Mouse (Mus musculus): Measurements from ENCODE around the gene Get4. TPM values are rescaled to one million over a fixed set of nuclear protein-coding genes. Genes with fewer than 3 reads are reported as not detected.

The Get4 gene
- total and polyA plus RNA-seq, 3 experiments, result 91.4 to 140 (median 96.4) TPM

DNA sequence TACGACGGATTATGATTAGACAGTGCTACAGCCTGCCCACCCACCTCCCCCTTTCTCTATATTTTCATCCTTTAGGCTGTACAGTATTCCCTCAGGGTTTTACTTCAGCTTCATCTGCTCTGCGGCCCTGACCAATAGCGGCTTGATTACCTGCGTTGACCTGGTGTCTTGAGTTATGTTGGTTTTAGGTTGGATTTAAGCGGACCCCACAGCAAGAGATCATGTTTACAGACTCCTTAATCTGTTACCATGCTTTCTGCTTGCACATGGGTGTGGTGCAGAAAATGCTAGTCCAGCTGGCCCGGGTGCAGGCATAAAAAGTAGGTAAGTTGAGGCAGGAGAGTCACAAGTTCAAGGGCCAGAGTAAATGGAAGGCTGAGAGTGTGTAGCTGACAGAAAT is 845 bp upstream of the Get4 start:
- H3K4me3 ChIP-seq (replicated peaks in 1 of 3; ENCODE audit: low read depth in 2 of 3, low read length in 2 of 3, poor library complexity in 1 of 3), result peak overlapping the region in 2 of 3 experiments; percentile 62 to 81
- no peak overlapping the region for H3K27ac ChIP-seq (ENCODE audit: insufficient read depth, low read depth)
- no peaks in the 10 kb centered on the region for H3K9me3 ChIP-seq (replicated peaks; ENCODE audit: low read length)
- peaks cover 19 to 61% of the 10 kb centered on the region in 2 experiments for H3K36me3 ChIP-seq (replicated peaks in 1 of 2; ENCODE audit: control insufficient read depth in 1 of 2, insufficient read depth in 1 of 2, low read length in 1 of 2)
- peaks cover 9 to 46% of the 10 kb centered on the region in 2 experiments; a peak in 3 of 4 replicates for H3K4me1 ChIP-seq (ENCODE audit: control insufficient read depth in 1 of 2, insufficient read depth in 2 of 2)
- peak overlapping the region; percentile 57 for H3K4me2 ChIP-seq (ENCODE audit: insufficient read depth, low read depth, poor library complexity, severe bottlenecking)
- no peak for DNase-seq (ENCODE audit: extremely low read depth)
- no peak for TF ChIP-seq MEF2A (IDR thresholded peaks at IDR 0.05; ENCODE audit: borderline replicate concordance, low read depth, low read length)
- no peak for TF ChIP-seq JUN (IDR thresholded peaks at IDR 0.05; ENCODE audit: insufficient read depth, low read depth, low read length)
- TF ChIP-seq ELF1 (IDR thresholded peaks at IDR 0.05; ENCODE audit: low read depth, low read length), result no peak
- no peak for TF ChIP-seq RCOR1 (conservative IDR thresholded peaks at IDR 0.05; ENCODE audit: low read depth, low read length)
- no peak for TF ChIP-seq CTCF (conservative IDR thresholded peaks at IDR 0.05 in 1 of 2, IDR thresholded peaks at IDR 0.05 in 1 of 2; ENCODE audit: low read depth in 2 of 2, low read length in 2 of 2)
- H3K9ac ChIP-seq (ENCODE audit: insufficient read depth, low read depth), result peak overlapping the region; percentile 65
- H3K79me2 ChIP-seq (replicated peaks; ENCODE audit: control insufficient read depth, extremely low read depth, insufficient read depth, poor library complexity, severe bottlenecking), result peaks cover 36% of the 10 kb centered on the region
- dilution Hi-C loops (cut with MboI; ENCODE audit: extremely low pct_ligation_motif_present, extremely low pct_unique_long_range_greater_than_20kb, low sequenced_read_pairs), result no loop called here
- no peaks in the 10 kb centered on the region for H3K27me3 ChIP-seq (replicated peaks)
- in situ Hi-C loops (cut with MboI; ENCODE audit: low pct_ligation_motif_present, low pct_unique_long_range_greater_than_20kb, low sequenced_read_pairs), result no loop called here

DNA sequence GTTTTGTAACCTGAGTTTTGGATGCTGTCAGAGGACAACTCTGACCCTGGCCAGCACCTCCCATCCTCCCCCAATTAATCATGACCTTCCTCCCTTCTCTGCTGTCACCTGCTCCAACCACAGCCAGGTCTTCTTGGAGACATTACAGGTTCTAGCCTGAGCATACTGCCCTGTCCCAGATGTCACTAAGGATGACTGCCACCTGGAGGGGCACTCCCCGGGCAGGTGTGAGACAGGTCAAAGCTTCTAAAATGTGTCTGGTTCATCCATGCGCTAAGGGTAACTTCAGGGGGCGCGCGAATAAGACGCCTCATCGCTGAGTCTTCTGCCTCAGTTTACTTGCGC is 416 bp upstream of the Get4 start:
- DNase-seq (ENCODE audit: extremely low read depth), result no peak
- Histone ChIP-seq H3K4me1 (ENCODE audit: control insufficient read depth in 1 of 2, insufficient read depth in 2 of 2) (peaks cover 9 to 51% of the 10 kb centered on the region in 2 experiments; a peak in 3 of 4 replicates), H3K4me3 (replicated peaks in 1 of 3; ENCODE audit: low read depth in 2 of 3, low read length in 2 of 3, poor library complexity in 1 of 3) (peak overlapping the region; percentile 62 to 81 (median 62)), H3K27me3 (replicated peaks) (no peaks in the 10 kb centered on the region), H3K27ac (ENCODE audit: insufficient read depth, low read depth) (0 out of 2 replicates have a peak overlapping the region, but pooled peaks have one; percentile 11), H3K36me3 (replicated peaks in 1 of 2; ENCODE audit: control insufficient read depth in 1 of 2, insufficient read depth in 1 of 2, low read length in 1 of 2) (peaks cover 16 to 61% of the 10 kb centered on the region in 2 experiments), H3K9me3 (replicated peaks; ENCODE audit: low read length) (no peaks in the 10 kb centered on the region), H3K79me2 (replicated peaks; ENCODE audit: control insufficient read depth, extremely low read depth, insufficient read depth, poor library complexity, severe bottlenecking) (peaks cover 40% of the 10 kb centered on the region), H3K9ac (ENCODE audit: insufficient read depth, low read depth) (peak overlapping the region; percentile 65), H3K4me2 (ENCODE audit: insufficient read depth, low read depth, poor library complexity, severe bottlenecking) (peak overlapping the region; percentile 57)
- in situ Hi-C loops (cut with MboI; ENCODE audit: low pct_ligation_motif_present, low pct_unique_long_range_greater_than_20kb, low sequenced_read_pairs) (no loop called here), dilution Hi-C loops (cut with MboI; ENCODE audit: extremely low pct_ligation_motif_present, extremely low pct_unique_long_range_greater_than_20kb, low sequenced_read_pairs) (no loop called here)
- TF ChIP-seq POLR2AphosphoS2 (IDR thresholded peaks at IDR 0.05; ENCODE audit: low read depth, low read length), result peak; percentile 94; the same call in 1 of the 2 replicates
- no peak for TF ChIP-seq ETS1 (conservative IDR thresholded peaks at IDR 0.05; ENCODE audit: low read depth, low read length)
- TF ChIP-seq MAZ (IDR thresholded peaks at IDR 0.05; ENCODE audit: low read depth, low read length), result no peak
- TF ChIP-seq CHD2 (IDR thresholded peaks at IDR 0.05; ENCODE audit: low read length), result no peak

DNA sequence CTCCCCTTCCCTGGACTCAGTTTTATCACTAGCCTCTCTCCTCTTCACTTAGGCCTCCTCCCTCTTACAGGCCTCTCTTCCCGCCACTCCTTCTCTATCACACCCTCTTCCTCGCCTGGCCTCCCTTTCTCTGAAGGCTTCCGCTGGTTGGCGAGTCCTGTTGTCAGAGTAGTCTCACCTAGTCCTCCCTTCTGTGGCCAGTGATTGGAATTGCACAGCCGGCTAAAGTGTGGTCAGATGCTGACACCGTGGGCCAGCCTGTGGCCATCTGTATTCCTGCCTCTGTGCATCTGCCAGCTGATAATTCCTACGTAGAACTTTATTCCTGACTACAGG is 754 bp downstream of the Get4 start:
- H3K9me3 ChIP-seq (replicated peaks; ENCODE audit: low read length), result no peaks in the 10 kb centered on the region

More for the DNA sequence above, 754 bp downstream of the Get4 start:
- H3K27me3 ChIP-seq (replicated peaks), result no peaks in the 10 kb centered on the region
- peak; percentile 24; the same call in 1 of the 2 replicates for TF ChIP-seq UBTF (IDR thresholded peaks at IDR 0.05; ENCODE audit: low read depth, low read length)
- TF ChIP-seq BHLHE40 (IDR thresholded peaks at IDR 0.05; ENCODE audit: low read depth, low read length), result no peak
- 0 out of 2 replicates have a peak, but pooled peaks have one; percentile 14 for TF ChIP-seq HCFC1 (IDR thresholded peaks at IDR 0.05; ENCODE audit: low read depth, low read length)
- in situ Hi-C loops (cut with MboI; ENCODE audit: low pct_ligation_motif_present, low pct_unique_long_range_greater_than_20kb, low sequenced_read_pairs) (no loop called here), dilution Hi-C loops (cut with MboI; ENCODE audit: extremely low pct_ligation_motif_present, extremely low pct_unique_long_range_greater_than_20kb, low sequenced_read_pairs) (no loop called here)
- H3K27ac ChIP-seq (ENCODE audit: insufficient read depth, low read depth), result peak overlapping the region; percentile 60
- peak overlapping the region; percentile 84 for H3K9ac ChIP-seq (ENCODE audit: insufficient read depth, low read depth)
- peaks cover 14 to 58% of the 10 kb centered on the region in 2 experiments for H3K36me3 ChIP-seq (replicated peaks in 1 of 2; ENCODE audit: control insufficient read depth in 1 of 2, insufficient read depth in 1 of 2, low read length in 1 of 2)
- peak overlapping the region; percentile 78 to 90 (median 81) for H3K4me3 ChIP-seq (replicated peaks in 1 of 3; ENCODE audit: low read depth in 2 of 3, low read length in 2 of 3, poor library complexity in 1 of 3)
- DNase-seq (ENCODE audit: extremely low read depth), result no peak
- H3K79me2 ChIP-seq (replicated peaks; ENCODE audit: control insufficient read depth, extremely low read depth, insufficient read depth, poor library complexity, severe bottlenecking), result peaks cover 52% of the 10 kb centered on the region
- H3K4me1 ChIP-seq (ENCODE audit: control insufficient read depth in 1 of 2, insufficient read depth in 2 of 2), result peaks cover 9 to 54% of the 10 kb centered on the region in 2 experiments
- peak overlapping the region; percentile 88 for H3K4me2 ChIP-seq (ENCODE audit: insufficient read depth, low read depth, poor library complexity, severe bottlenecking)
